Mouse (Mus musculus): ENCODE measurements around the gene Eif4a1. TPM values are rescaled to one million over a fixed set of nuclear protein-coding genes. Genes with fewer than 3 reads are reported as not detected.

Eif4a1 gene
- total and polyA plus RNA-seq, 3 experiments, result 1,622 to 2,161 (median 1,728) TPM

DNA sequence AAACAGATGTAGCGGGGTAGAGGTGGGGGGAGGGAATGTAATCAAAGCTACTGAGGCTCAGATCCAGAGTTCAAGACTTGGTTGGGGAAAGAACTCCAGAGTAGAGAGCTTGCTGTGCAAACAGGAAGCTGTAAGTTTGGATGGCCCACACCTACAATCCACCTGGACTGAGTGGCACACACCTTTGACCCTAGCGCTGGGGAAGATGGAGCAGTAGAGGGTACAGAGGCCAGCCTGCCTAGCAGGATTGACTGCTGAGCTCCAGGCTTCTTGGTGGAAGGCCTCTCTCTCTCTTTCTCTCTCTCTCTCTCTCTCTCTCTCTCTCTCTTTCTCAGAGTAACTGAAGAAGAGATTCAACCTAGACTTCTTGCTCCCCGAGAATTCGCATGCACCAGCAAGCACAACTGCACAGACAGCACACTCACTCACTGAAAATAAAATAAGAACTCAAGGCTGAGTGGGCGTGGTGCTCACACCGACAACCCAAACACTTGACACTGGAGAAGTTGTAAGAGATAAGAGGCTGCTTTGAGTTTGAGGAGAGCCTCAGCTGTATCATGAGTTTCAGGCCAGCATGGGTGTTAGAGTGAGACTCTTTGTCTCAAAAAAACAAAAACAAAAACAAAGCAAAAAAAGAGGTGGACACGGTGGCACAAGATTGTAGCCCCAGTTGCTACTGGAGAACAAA lies 51.7 kb downstream of the Eif4a1 start:
- no peak overlapping the region for H3K9ac ChIP-seq (ENCODE audit: insufficient read depth, low read depth)
- no peak overlapping the region for H3K27ac ChIP-seq (ENCODE audit: insufficient read depth, low read depth)
- H3K4me3 ChIP-seq (replicated peaks in 1 of 3; ENCODE audit: low read depth in 2 of 3, low read length in 2 of 3, poor library complexity in 1 of 3), result no peak overlapping the region
- no peak for TF ChIP-seq SIN3A (IDR thresholded peaks at IDR 0.05; ENCODE audit: low read length)
- no peak for TF ChIP-seq MEF2A (IDR thresholded peaks at IDR 0.05; ENCODE audit: borderline replicate concordance, low read depth, low read length)
- TF ChIP-seq POLR2AphosphoS2 (IDR thresholded peaks at IDR 0.05; ENCODE audit: low read depth, low read length), result no peak
- no peak for TF ChIP-seq MAFK (IDR thresholded peaks at IDR 0.05; ENCODE audit: insufficient replicate concordance, low read length)
- no peak for TF ChIP-seq ZC3H11A (IDR thresholded peaks at IDR 0.05; ENCODE audit: low read depth, low read length)
- no peak for TF ChIP-seq MYC (IDR thresholded peaks at IDR 0.05; ENCODE audit: low read depth, low read length)
- TF ChIP-seq ZKSCAN1 (IDR thresholded peaks at IDR 0.05; ENCODE audit: borderline replicate concordance, low read depth, low read length), result no peak
- no peak for TF ChIP-seq RCOR1 (conservative IDR thresholded peaks at IDR 0.05; ENCODE audit: low read depth, low read length)
- TF ChIP-seq TCF12 (IDR thresholded peaks at IDR 0.05; ENCODE audit: low read depth, low read length), result no peak
- no peak for TF ChIP-seq HCFC1 (IDR thresholded peaks at IDR 0.05; ENCODE audit: low read depth, low read length)
- no peak for TF ChIP-seq MAX (IDR thresholded peaks at IDR 0.05; ENCODE audit: low read length)
- no peak for TF ChIP-seq MXI1 (IDR thresholded peaks at IDR 0.05; ENCODE audit: low read depth, low read length)
- no peak for TF ChIP-seq MAZ (IDR thresholded peaks at IDR 0.05; ENCODE audit: low read depth, low read length)
- TF ChIP-seq ZNF384 (IDR thresholded peaks at IDR 0.05; ENCODE audit: low read depth, low read length), result no peak
- H3K27me3 ChIP-seq (replicated peaks), result peaks cover 58% of the 10 kb centered on the region
- H3K4me1 ChIP-seq (ENCODE audit: control insufficient read depth in 1 of 2, insufficient read depth in 2 of 2), result no peaks in the 10 kb centered on the region
- no peaks in the 10 kb centered on the region for H3K36me3 ChIP-seq (replicated peaks in 1 of 2; ENCODE audit: control insufficient read depth in 1 of 2, insufficient read depth in 1 of 2, low read length in 1 of 2)
- dilution Hi-C loops (cut with MboI; ENCODE audit: extremely low pct_ligation_motif_present, extremely low pct_unique_long_range_greater_than_20kb, low sequenced_read_pairs), result no loop called here
- no peak overlapping the region for H3K4me2 ChIP-seq (ENCODE audit: insufficient read depth, low read depth, poor library complexity, severe bottlenecking)
- DNase-seq (ENCODE audit: extremely low read depth), result no peak
- no peaks in the 10 kb centered on the region for H3K79me2 ChIP-seq (replicated peaks; ENCODE audit: control insufficient read depth, extremely low read depth, insufficient read depth, poor library complexity, severe bottlenecking)
- H3K9me3 ChIP-seq (replicated peaks; ENCODE audit: low read length), result no peaks in the 10 kb centered on the region
- in situ Hi-C loops (cut with MboI; ENCODE audit: low pct_ligation_motif_present, low pct_unique_long_range_greater_than_20kb, low sequenced_read_pairs), result no loop called here

DNA sequence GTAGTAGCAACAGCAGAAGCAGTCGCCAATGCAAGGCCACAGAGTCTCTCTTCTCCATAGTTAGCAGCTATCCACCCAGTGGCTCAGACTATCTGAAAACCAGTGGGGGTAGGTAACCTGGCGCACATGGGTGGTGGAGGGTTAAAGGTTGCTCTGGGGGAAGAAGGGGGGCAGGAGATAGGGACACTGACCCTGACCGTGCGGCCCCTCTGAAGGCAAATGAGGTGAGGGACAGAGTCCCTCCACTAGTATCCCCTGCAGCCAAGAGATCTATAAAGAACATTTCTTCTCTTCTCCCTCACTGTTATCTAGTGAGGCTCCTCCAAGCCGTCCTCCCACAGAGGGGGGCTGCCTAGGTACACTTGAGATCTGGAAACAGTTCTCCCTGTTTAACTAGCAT lies 54.4 kb downstream of the Eif4a1 start, which contains the start of gene Shbg:
Gene Shbg, minus strand, starts transcription at position 101 of the 400 bp plus-strand sequence.
- Histone ChIP-seq H3K27ac (ENCODE audit: insufficient read depth, low read depth) (no peak within 1 kb of the TSS), H3K36me3 (replicated peaks in 1 of 2; ENCODE audit: control insufficient read depth in 1 of 2, insufficient read depth in 1 of 2, low read length in 1 of 2) (no peaks in the 10 kb centered on the region), H3K4me2 (ENCODE audit: insufficient read depth, low read depth, poor library complexity, severe bottlenecking) (no peak within 1 kb of the TSS), H3K4me1 (ENCODE audit: control insufficient read depth in 1 of 2, insufficient read depth in 2 of 2) (peaks cover 0 to 11% of the 10 kb centered on the region in 2 experiments; a peak in 3 of 4 replicates), H3K9ac (ENCODE audit: insufficient read depth, low read depth) (no peak within 1 kb of the TSS), H3K9me3 (replicated peaks; ENCODE audit: low read length) (no peaks in the 10 kb centered on the region), H3K79me2 (replicated peaks; ENCODE audit: control insufficient read depth, extremely low read depth, insufficient read depth, poor library complexity, severe bottlenecking) (no peaks in the 10 kb centered on the region), H3K27me3 (replicated peaks) (peaks cover 75% of the 10 kb centered on the region), H3K4me3 (replicated peaks in 1 of 3; ENCODE audit: low read depth in 2 of 3, low read length in 2 of 3, poor library complexity in 1 of 3) (no peak within 1 kb of the TSS)
- in situ Hi-C loops (cut with MboI; ENCODE audit: low pct_ligation_motif_present, low pct_unique_long_range_greater_than_20kb, low sequenced_read_pairs), result loop anchor here (5.0 kb wide), 1 partner anchor 76 kb away; no protein-coding TSS in a partner anchor
- dilution Hi-C loops (cut with MboI; ENCODE audit: extremely low pct_ligation_motif_present, extremely low pct_unique_long_range_greater_than_20kb, low sequenced_read_pairs), result no loop called here
- TF ChIP-seq GABPA (IDR thresholded peaks at IDR 0.05; ENCODE audit: insufficient replicate concordance, low read depth, low read length) (no peak), UBTF (IDR thresholded peaks at IDR 0.05; ENCODE audit: low read depth, low read length) (no peak), EP300 (IDR thresholded peaks at IDR 0.05; ENCODE audit: low read length) (no peak), JUND (conservative IDR thresholded peaks at IDR 0.05; ENCODE audit: low read depth, low read length) (no peak), ZNF384 (IDR thresholded peaks at IDR 0.05; ENCODE audit: low read depth, low read length) (no peak), BHLHE40 (IDR thresholded peaks at IDR 0.05; ENCODE audit: low read depth, low read length) (no peak), CTCF (conservative IDR thresholded peaks at IDR 0.05 in 1 of 2, IDR thresholded peaks at IDR 0.05 in 1 of 2; ENCODE audit: low read depth in 2 of 2, low read length in 2 of 2) (no peak), POLR2A (IDR thresholded peaks at IDR 0.05; ENCODE audit: low read depth, low read length) (no peak), JUN (IDR thresholded peaks at IDR 0.05; ENCODE audit: insufficient read depth, low read depth, low read length) (no peak), NELFE (IDR thresholded peaks at IDR 0.05; ENCODE audit: low read depth, low read length) (no peak)
- DNase-seq (ENCODE audit: extremely low read depth), result no peak

Measured in CH12.LX (cell line).